Mouse (Mus musculus) ovary, adult 18-20 months (tissue): ENCODE measurements at regions not wholly inside any gene's neighbourhood (a gene's known extent, or its start where the extent isn't known, plus 50 kb on each side); places are given as distances from the start of the nearest gene placed in this dataset.

Experiments
- DNase-seq: peaks from one replicate; pipeline ENCODE4 v3.0.0; 2022; ENCODE audit warnings: low spot score, mixed read lengths

- DNase-seq: no peak
Measured at GRCm38 (mm10) chr15:7574264-7574663, 176.1 kb upstream of the Egflam start.

- no peak for DNase-seq
Measured at GRCm38 (mm10) chr15:7574811-7575210, 176.6 kb upstream of the Egflam start.

GRCm38 (mm10) chr15:7578439-7578838, 180.2 kb upstream of the Egflam start:
- DNase-seq: no peak

- DNase-seq: peak; percentile 4
Measured at GRCm38 (mm10) chr15:7587210-7587609, 189.0 kb upstream of the Egflam start.

GRCm38 (mm10) chr15:7591486-7591885, 193.3 kb upstream of the Egflam start:
- DNase-seq: no peak

GRCm38 (mm10) chr15:7597335-7597734, 199.1 kb upstream of the Egflam start:
- no peak for DNase-seq

GRCm38 (mm10) chr15:7597805-7598204, 199.6 kb upstream of the Egflam start:
- DNase-seq: no peak

GRCm38 (mm10) chr15:7601540-7601939, 203.3 kb upstream of the Egflam start:
- no peak for DNase-seq

GRCm38 (mm10) chr15:7604847-7605246, 205.8 kb upstream of the Gdnf start:
- DNase-seq: no peak

- DNase-seq: no peak
Measured at GRCm38 (mm10) chr15:7617954-7618353, 192.7 kb upstream of the Gdnf start.

- no peak for DNase-seq
Measured at GRCm38 (mm10) chr15:7623026-7623425, 187.6 kb upstream of the Gdnf start.

GRCm38 (mm10) chr15:7624689-7625472, 185.8 kb upstream of the Gdnf start:
- no peak for DNase-seq

GRCm38 (mm10) chr15:7629826-7630225, 180.8 kb upstream of the Gdnf start:
- no peak for DNase-seq

GRCm38 (mm10) chr15:7635234-7635633, 175.4 kb upstream of the Gdnf start:
- no peak for DNase-seq

GRCm38 (mm10) chr15:7639444-7639843, 171.2 kb upstream of the Gdnf start:
- DNase-seq: no peak

GRCm38 (mm10) chr15:7642075-7642474, 168.6 kb upstream of the Gdnf start:
- no peak for DNase-seq

GRCm38 (mm10) chr15:7650705-7651104, 159.9 kb upstream of the Gdnf start:
- no peak for DNase-seq

- DNase-seq: no peak
Measured at GRCm38 (mm10) chr15:7663888-7664287, 146.8 kb upstream of the Gdnf start.

- no peak for DNase-seq
Measured at GRCm38 (mm10) chr15:7669631-7670030, 141.0 kb upstream of the Gdnf start.

- DNase-seq: no peak
Measured at GRCm38 (mm10) chr15:7676970-7677369, 133.7 kb upstream of the Gdnf start.

- DNase-seq: no peak
Measured at GRCm38 (mm10) chr15:7678711-7679110, 131.9 kb upstream of the Gdnf start.

GRCm38 (mm10) chr15:7681011-7681410, 129.6 kb upstream of the Gdnf start:
- DNase-seq: no peak

GRCm38 (mm10) chr15:7683235-7683974, 127.2 kb upstream of the Gdnf start:
- DNase-seq: no peak
